Mouse (Mus musculus) adrenal gland, postnatal 0 days (tissue): ENCODE results near the gene Zfp84. TPM values are rescaled to one million over a fixed set of nuclear protein-coding genes. Genes with fewer than 3 reads are reported as not detected.

Experiments used
- microRNA-seq: library from miRNA; unstranded; fragments of <30 nt; microRNA quantifications from one replicate; pipeline ENCODE4, GENCODE M21; 2016; ENCODE audit warnings: borderline replicate concordance; ENCODE audit not compliant: insufficient number of aligned reads
- polyA plus RNA-seq: library from polyadenylated mRNA; unstranded; fragments of >200 nt; fragmentation: Nextera tagmentation; extraction: Ambion mirVana; gene quantifications from 2 replicates; pipeline ENCODE4 v1.2.1, GENCODE M21; 2015

Gene Zfp84
- 4.7 and 6.3 TPM in 2 replicates for polyA plus RNA-seq

DNA sequence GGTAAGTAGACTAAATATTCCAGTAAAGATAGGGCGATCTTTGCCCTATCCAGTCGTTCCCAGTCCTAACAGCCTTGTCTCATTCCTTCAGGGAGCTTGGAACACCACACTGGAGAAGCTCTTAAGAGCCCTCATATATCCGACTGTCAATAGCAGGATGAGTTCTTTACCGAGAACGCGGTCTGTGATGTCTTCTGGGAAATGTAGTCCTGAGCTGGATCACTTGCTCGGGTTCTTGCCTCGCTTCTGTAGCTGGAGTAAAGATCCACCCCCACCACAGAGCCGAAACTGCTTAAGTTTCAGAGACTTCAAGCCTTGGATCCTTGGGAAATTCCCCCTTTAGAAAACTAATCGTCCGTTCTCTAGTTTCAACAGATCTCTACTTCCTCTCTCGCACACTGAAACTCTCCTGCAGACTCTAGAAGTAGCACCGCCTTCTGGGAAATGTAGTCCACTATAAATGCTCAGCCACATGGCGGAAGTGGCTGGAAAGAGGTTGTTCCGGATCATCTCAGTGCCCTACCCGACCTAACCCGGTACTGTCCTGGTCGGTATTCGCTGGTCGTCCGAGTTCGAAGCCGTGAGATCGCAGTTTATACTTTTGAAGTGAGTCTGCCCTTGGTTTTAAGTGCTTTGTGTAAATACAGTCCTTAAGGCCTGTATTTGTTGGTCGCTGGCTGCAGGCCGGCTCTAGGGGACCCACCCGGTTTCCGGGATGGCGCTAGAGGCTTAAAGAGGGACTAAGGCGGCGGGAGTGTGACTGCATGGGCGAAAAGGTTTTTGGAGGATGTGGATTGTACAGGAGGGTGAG, at the start of gene Zfp84:
Gene Zfp84 (plus strand): TSS at position 463 of the 811 bp plus-strand sequence.

DNA sequence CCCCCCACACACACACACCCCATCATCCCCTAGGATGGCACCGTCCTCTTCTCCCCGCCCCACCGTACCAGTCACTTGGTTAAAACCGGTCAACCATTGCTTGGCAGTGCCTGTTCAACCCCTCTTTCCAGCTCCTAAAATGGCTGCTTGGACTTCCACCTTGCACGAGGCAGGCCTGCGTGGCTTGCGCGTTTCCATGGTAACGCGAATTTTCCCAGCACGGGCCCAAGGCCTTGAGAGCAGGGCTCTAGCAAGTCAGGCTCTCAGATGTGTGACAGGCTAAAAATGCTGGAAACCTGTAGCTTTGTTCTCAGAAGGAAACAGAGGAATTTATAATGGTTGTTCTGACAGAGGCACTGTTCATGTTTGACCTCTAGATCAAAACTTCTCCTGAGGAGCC, 41.5 kb upstream of the Zfp84 start, which contains the start of gene Catsperg2:
Gene Catsperg2 (minus strand): TSS at position 173 of the 400 bp plus-strand sequence.

GRCm38 (mm10) chr7:29783871-29784551, 15.7 kb downstream of the Zfp84 start, which contains the start of gene Zfp30:
Gene Zfp30 (plus strand): TSS chr7:29783998.

GRCm38 (mm10) chr7:29815910-29816429, 47.6 kb downstream of the Zfp84 start, which contains the start of gene Zfp790:
Gene Zfp790 (plus strand): TSS chr7:29816114.

Small RNA genes lying within 50 kb of the gene (microRNA-seq; reads per million reads assigned to microRNA genes)
- gene Mir1964 = 1.8 reads per million

Other genes starting within 250 kb of the Zfp84 start
- gene Sipa1l3, start 249.9 kb upstream of the Zfp84 start, polyA plus RNA-seq = 3.5 and 8.8 TPM in 2 replicates
- gene Catsperg2, start 41.5 kb upstream of the Zfp84 start, polyA plus RNA-seq = 0.12 TPM in 1 of 2 replicates, not detected in the other
- gene Zfp30, start 15.4 kb downstream of the Zfp84 start, polyA plus RNA-seq = 5.0 and 5.4 TPM in 2 replicates
- 6.9 and 8.6 TPM in 2 replicates for gene Zfp790, start 47.6 kb downstream of the Zfp84 start, polyA plus RNA-seq
- 1.9 and 2.1 TPM in 2 replicates for gene Zfp940, start 85.1 kb downstream of the Zfp84 start, polyA plus RNA-seq
- 2.2 and 3.1 TPM in 2 replicates for gene Zfp420, start 91.4 kb downstream of the Zfp84 start, polyA plus RNA-seq
- 4.8 and 6.3 TPM in 2 replicates for gene Zfp27, start 138.0 kb downstream of the Zfp84 start, polyA plus RNA-seq
- 4.1 and 4.2 TPM in 2 replicates for gene Zfp383, start 139.7 kb downstream of the Zfp84 start, polyA plus RNA-seq
- gene Zfp74, start 185.5 kb downstream of the Zfp84 start, polyA plus RNA-seq = 5.6 and 8.2 TPM in 2 replicates
- gene Zfp568, start 215.4 kb downstream of the Zfp84 start, polyA plus RNA-seq = 3.0 and 3.1 TPM in 2 replicates